In the genomic region with DNA sequence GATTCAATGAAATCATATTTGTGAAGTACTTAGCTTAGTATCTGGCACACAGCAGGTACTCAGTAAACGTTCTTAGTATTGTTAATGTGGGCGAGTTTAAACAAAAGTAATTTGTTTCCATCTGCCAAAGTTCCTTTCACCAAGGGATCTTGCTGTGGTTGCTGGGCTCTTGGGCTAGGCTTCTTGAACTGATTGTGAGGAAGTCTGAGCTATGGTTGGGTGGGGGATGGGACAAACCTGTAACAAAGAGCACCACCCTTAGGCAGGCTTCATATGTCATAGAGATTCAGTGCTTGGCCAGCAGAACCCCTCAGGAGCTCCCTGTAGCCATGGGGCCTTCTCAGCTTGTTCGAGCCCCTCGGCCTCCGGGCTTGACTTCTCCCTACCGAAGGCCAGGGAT, we compare ENCODE assay signal across 23 mouse cellular contexts. TPM values are rescaled to one million over a fixed set of nuclear protein-coding genes. Genes with fewer than 3 reads are reported as not detected.
A peak's percentile ranks its signal among the peaks of the same experiment; 100 is the strongest.
DNase-seq lines count a peak whose midpoint lies in the region; ATAC-seq and TF ChIP-seq lines count a peak whose summit lies in the region.
"Had no signal": no experiment of that assay in that cellular context is flagged by ENCODE, and none has a peak within 500 bp of the region (broad histone marks: within the 10 kb centered on the region; RNA-seq: fewer than 3 reads in every experiment).

A gene (plus strand): TSS at position 301 of the 400 bp plus-strand sequence.
A gene (plus strand): TSS at position 313 of the 400 bp plus-strand sequence.

- no peak for TF ChIP-seq CTCF in cerebellum, adult 2 months (IDR thresholded peaks at IDR 0.05; ENCODE audit: borderline replicate concordance, insufficient read depth, low read depth, low read length)
- no peak for TF ChIP-seq CTCF in left cerebral cortex, adult 2 months (IDR thresholded peaks at IDR 0.05)

- no peak for TF ChIP-seq POLR2A in cerebellum, adult 2 months (IDR thresholded peaks at IDR 0.05; ENCODE audit: borderline replicate concordance, insufficient read depth, low read length)
- no peak for TF ChIP-seq POLR2A in myocyte (IDR thresholded peaks at IDR 0.05; ENCODE audit: insufficient read length, low read depth)

- H3K9me3 ChIP-seq in heart, embryonic 14.5 days (ENCODE audit: control insufficient read depth, low read length): no peaks in the 10 kb centered on the region
- H3K9me3 ChIP-seq: embryonic facial prominence, embryonic 13.5 days; hindbrain, embryonic 15.5 days; limb, embryonic 13.5 days had no signal

- WGBS in cerebellum, adult 2 months: 81% methylated on average over 6 of the region's 6 CpGs
- WGBS in heart, embryonic 14.5 days: 94% methylated on average over 6 of the region's 6 CpGs

- peak within 1 kb of the TSS; percentile 82 for H3K4me3 ChIP-seq in cerebellum, adult 2 months (replicated peaks; ENCODE audit: insufficient read depth, low read depth, low read length)
- H3K4me3 ChIP-seq in heart, embryonic 14.5 days (ENCODE audit: control insufficient read depth in 1 of 2, insufficient read depth in 1 of 2, low read depth in 1 of 2, low read length in 2 of 2): no peak within 1 kb of the TSS
- no peak within 1 kb of the TSS for H3K4me3 ChIP-seq in left cerebral cortex, adult 2 months
- no peak within 1 kb of the TSS for H3K4me3 ChIP-seq in myocyte
- H3K4me3 ChIP-seq: embryonic facial prominence, embryonic 13.5 days; hindbrain, embryonic 15.5 days; limb, embryonic 13.5 days had no signal

- H3K4me1 ChIP-seq in cerebellum, adult 2 months (ENCODE audit: control insufficient read depth, insufficient read depth, low read length): peaks cover 27% of the 10 kb centered on the region
- H3K4me1 ChIP-seq in heart, embryonic 14.5 days (ENCODE audit: control insufficient read depth in 2 of 2, insufficient read depth in 2 of 2, low read length in 2 of 2): peaks cover 30 to 35% of the 10 kb centered on the region in 2 experiments

- H3K27ac ChIP-seq in cerebellum, adult 2 months (ENCODE audit: insufficient read depth, low read length): peak within 1 kb of the TSS; percentile 99
- H3K27ac ChIP-seq in heart, embryonic 14.5 days (replicated peaks in 1 of 2; ENCODE audit: control insufficient read depth in 1 of 2, insufficient read depth in 1 of 2, low read depth in 2 of 2, low read length in 2 of 2): peak within 1 kb of the TSS; percentile 91 to 92
- H3K27ac ChIP-seq in left cerebral cortex, adult 2 months: peak within 1 kb of the TSS; percentile 96
- H3K27ac ChIP-seq: embryonic facial prominence, embryonic 13.5 days; hindbrain, embryonic 15.5 days; macrophage had no signal

- H3K36me3 ChIP-seq in heart, embryonic 14.5 days (ENCODE audit: control insufficient read depth, insufficient read depth, low read length): no peaks in the 10 kb centered on the region
- H3K36me3 ChIP-seq in myocyte (ENCODE audit: control insufficient read depth, insufficient read depth): no peaks in the 10 kb centered on the region
- H3K36me3 ChIP-seq: embryonic facial prominence, embryonic 13.5 days; hindbrain, embryonic 15.5 days; limb, embryonic 13.5 days had no signal

- H3K9ac ChIP-seq in heart, embryonic 14.5 days (ENCODE audit: low read length): peak within 1 kb of the TSS; percentile 18; the same call in 1 of the 2 replicates
- H3K9ac ChIP-seq: embryonic facial prominence, embryonic 13.5 days; hindbrain, embryonic 15.5 days; limb, embryonic 13.5 days had no signal

- ATAC-seq in heart, embryonic 14.5 days (ENCODE audit: insufficient number of reproducible peaks, insufficient read depth, low FRiP score, low read depth): no peak
- ATAC-seq: activated CD4-positive, CD25-positive, alpha-beta regulatory T cell, adult 4 months had no signal

- no peaks in the 10 kb centered on the region for H3K79me2 ChIP-seq in myocyte (ENCODE audit: control insufficient read depth, insufficient read depth)

- H3K27me3 ChIP-seq in cerebellum, adult 2 months (ENCODE audit: control insufficient read depth, insufficient read depth, low read length): no peaks in the 10 kb centered on the region
- H3K27me3 ChIP-seq in heart, embryonic 14.5 days (ENCODE audit: control insufficient read depth, insufficient read depth, low read length): no peaks in the 10 kb centered on the region
- H3K27me3 ChIP-seq in myocyte (ENCODE audit: control insufficient read depth, insufficient read depth, insufficient read length): no peaks in the 10 kb centered on the region
- H3K27me3 ChIP-seq: embryonic facial prominence, embryonic 13.5 days; hindbrain, embryonic 15.5 days; limb, embryonic 13.5 days had no signal

- H3K4me2 ChIP-seq in heart, embryonic 14.5 days (ENCODE audit: low read length): no peak within 1 kb of the TSS
- H3K4me2 ChIP-seq in myocyte (ENCODE audit: low read depth): peak within 1 kb of the TSS; percentile 42
- H3K4me2 ChIP-seq: embryonic facial prominence, embryonic 13.5 days; hindbrain, embryonic 15.5 days; limb, embryonic 13.5 days had no signal

- no peak within 1 kb of the TSS for H3ac ChIP-seq in myocyte (ENCODE audit: control insufficient read depth, insufficient read length)

- intact Hi-C loops in left cerebral cortex, adult 2 months (cut with DNase I): no loop called here

- DNase-seq in cerebellum, adult 2 months: no peak
- DNase-seq in cerebellum, adult 8-10 months: no peak
- no peak for DNase-seq in heart, adult 11 months
- no peak for DNase-seq in left cerebral cortex, adult 2 months (ENCODE audit: extremely low spot score in 1 of 2, low spot score in 2 of 2)
- DNase-seq in left cerebral cortex, adult 9 months (ENCODE audit: low spot score in 2 of 2): no peak
- no peak for DNase-seq in yolk sac, embryonic 10.5 days (ENCODE audit: low spot score)
- DNase-seq: adrenal gland, postnatal 25 days; gastrocnemius, postnatal 36 days; kidney, adult 8-10 months; midbrain, embryonic 14.5 days; right cerebral cortex, postnatal 4 days; thymus, postnatal 25 days had no signal

TF ChIP-seq in myocyte, 11 proteins besides CTCF, POLR2A, EP300 and RAD21:
- TF ChIP-seq SRF (IDR thresholded peaks at IDR 0.05; ENCODE audit: control insufficient read depth, insufficient read length, low read depth): no peak
- TF ChIP-seq POLR2AphosphoS2 (IDR thresholded peaks at IDR 0.05; ENCODE audit: insufficient read length, low read depth): no peak
- no peak for TF ChIP-seq MYOG (IDR thresholded peaks at IDR 0.05; ENCODE audit: control insufficient read depth in 1 of 3, insufficient read depth in 1 of 3, insufficient read length in 2 of 3, low read depth in 2 of 3)
- no peak for TF ChIP-seq CEBPB (IDR thresholded peaks at IDR 0.05; ENCODE audit: insufficient read depth, poor library complexity, severe bottlenecking)
- TF ChIP-seq TCF3 (IDR thresholded peaks at IDR 0.05; ENCODE audit: insufficient read length, low read depth): no peak
- no peak for TF ChIP-seq REST (IDR thresholded peaks at IDR 0.05; ENCODE audit: insufficient read depth, insufficient read length)
- no peak for TF ChIP-seq MAX (IDR thresholded peaks at IDR 0.05; ENCODE audit: low read depth)
- no peak for TF ChIP-seq USF1 (IDR thresholded peaks at IDR 0.05; ENCODE audit: low read depth)
- no peak for TF ChIP-seq TCF12 (IDR thresholded peaks at IDR 0.05; ENCODE audit: insufficient read depth, poor library complexity, severe bottlenecking)
- TF ChIP-seq MYOD1 (IDR thresholded peaks at IDR 0.05; ENCODE audit: control insufficient read depth in 1 of 3, insufficient read length in 2 of 3, low read depth in 2 of 3): no peak
- no peak for TF ChIP-seq E2F4 (IDR thresholded peaks at IDR 0.05; ENCODE audit: insufficient read depth)

RNA-seq across cellular contexts. Expression of the first gene that starts in this region (rescaled TPM):
- polyA plus RNA-seq in cerebellum, adult 2 months (2012; rRNA removed): not detected in 2 replicates
- not detected in 2 replicates for polyA plus RNA-seq in heart, embryonic 14.5 days (2014; fragmentation: Nextera tagmentation; extraction: Ambion mirVana)
- total RNA-seq in left cerebral cortex, adult 2 months (2021): not detected
- not detected for polyA plus RNA-seq in myocyte (2012; fragmentation: generic; extraction: Trizol)
- total RNA-seq: adrenal gland, postnatal 25 days; gastrocnemius, postnatal 36 days; left cerebral cortex, adult 18-20 months had no signal
- polyA plus RNA-seq: activated CD4-positive, CD25-positive, alpha-beta regulatory T cell, adult 4 months; embryonic facial prominence, embryonic 13.5 days; frontal cortex, adult 2 months; hindbrain, embryonic 15.5 days; limb, embryonic 13.5 days; liver, embryonic 16.5 days; macrophage; midbrain, embryonic 14.5 days; neural tube, embryonic 11.5 days had no signal

RNA-seq across cellular contexts. Expression of the second gene that starts in this region (rescaled TPM):
- polyA plus RNA-seq in cerebellum, adult 2 months (2012; rRNA removed): not detected in 2 replicates
- polyA plus RNA-seq in heart, embryonic 14.5 days (2014; fragmentation: Nextera tagmentation; extraction: Ambion mirVana): not detected in 2 replicates
- total RNA-seq in left cerebral cortex, adult 2 months (2021): 1 to 10 TPM; 1.4 to 2.9 TPM
- not detected for polyA plus RNA-seq in myocyte (2012; fragmentation: generic; extraction: Trizol)
- total RNA-seq: adrenal gland, postnatal 25 days had no signal
- polyA plus RNA-seq: activated CD4-positive, CD25-positive, alpha-beta regulatory T cell, adult 4 months; embryonic facial prominence, embryonic 13.5 days; hindbrain, embryonic 15.5 days; limb, embryonic 13.5 days; liver, embryonic 16.5 days; macrophage; midbrain, embryonic 14.5 days; neural tube, embryonic 11.5 days had no signal
